9 mouse cellular contexts compared by ENCODE assay signal in the genomic region with DNA sequence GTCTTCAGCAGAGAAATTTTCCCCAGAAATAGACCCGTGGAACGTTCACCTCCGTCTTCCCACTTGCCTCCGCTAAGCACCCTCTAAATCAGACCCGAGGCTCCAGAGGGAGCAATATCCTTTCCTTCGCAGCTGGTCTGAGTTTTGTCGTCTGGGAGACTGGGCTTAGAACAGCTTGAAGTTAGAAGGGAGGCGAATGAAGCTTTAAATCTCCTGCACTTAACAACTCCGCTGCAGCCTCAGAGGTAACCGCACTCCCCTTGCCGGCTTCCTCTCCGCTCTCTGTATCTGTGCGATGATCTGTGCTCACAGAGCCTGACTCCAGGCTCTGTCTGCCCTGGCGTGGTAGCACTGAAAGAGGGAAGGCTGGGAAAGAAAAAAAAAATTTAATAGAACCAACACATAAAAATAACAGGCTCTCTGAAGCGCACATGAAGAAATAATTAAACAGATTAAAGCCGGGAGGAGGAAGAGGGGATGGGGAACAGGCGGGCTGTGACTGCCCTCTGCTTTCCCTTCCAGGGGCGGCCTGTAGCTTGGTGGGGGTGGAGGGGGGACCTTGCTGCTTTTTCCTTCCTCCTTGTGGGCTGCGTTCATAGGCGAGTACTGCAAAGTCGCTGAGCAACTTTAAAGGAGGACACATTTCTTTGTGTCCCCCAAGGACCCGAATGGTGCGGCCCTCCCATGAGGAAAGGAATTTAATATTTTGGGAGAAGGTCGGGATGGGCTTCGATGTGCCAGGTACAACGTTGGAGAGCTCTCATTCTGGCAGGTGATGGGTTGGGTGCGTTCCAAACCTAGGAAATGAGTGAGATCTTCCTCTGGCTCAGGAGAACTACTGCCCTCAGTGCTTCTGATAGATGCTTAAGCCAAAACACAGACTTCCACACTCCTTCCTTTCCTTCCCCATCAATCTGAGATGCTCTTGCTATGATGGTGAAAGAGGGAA.
DNase-seq lines count a peak whose midpoint lies in the region; ATAC-seq lines count a peak whose summit lies in the region.
"Had no signal": no experiment of that assay in that cellular context is flagged by ENCODE, and none has a peak within 500 bp of the region (broad histone marks: within the 10 kb centered on the region; RNA-seq: fewer than 3 reads in every experiment).

No protein-coding gene starts in this region.

- no peak overlapping the region for H3K9ac ChIP-seq in liver, embryonic 11.5 days (ENCODE audit: low read depth, low read length)
- peak overlapping the region; percentile 41 for H3K9ac ChIP-seq in embryonic facial prominence, embryonic 11.5 days (replicated peaks; ENCODE audit: low read length)
- H3K9ac ChIP-seq in intestine, embryonic 15.5 days = no peak overlapping the region; the same call in 1 of the 2 replicates

- WGBS in liver, embryonic 11.5 days = 7% methylated on average over 27 of the region's 27 CpGs
- 7% methylated on average over 27 of the region's 27 CpGs for WGBS in embryonic facial prominence, embryonic 11.5 days
- 14% methylated on average over 27 of the region's 27 CpGs for WGBS in intestine, embryonic 15.5 days

- H3K4me2 ChIP-seq in liver, embryonic 11.5 days = peak overlapping the region; percentile 14
- peak overlapping the region; percentile 5 for H3K4me2 ChIP-seq in embryonic facial prominence, embryonic 11.5 days (ENCODE audit: low read depth, low read length)
- H3K4me2 ChIP-seq in intestine, embryonic 15.5 days (replicated peaks) = peak overlapping the region; percentile 51

- intact Hi-C loops in left cerebral cortex, postnatal 4 days (cut with DNase I) = no loop called here

- H3K4me1 ChIP-seq in liver, embryonic 11.5 days (replicated peaks; ENCODE audit: control insufficient read depth, insufficient read depth, low read length) = no peaks in the 10 kb centered on the region
- no peaks in the 10 kb centered on the region for H3K4me1 ChIP-seq in embryonic facial prominence, embryonic 11.5 days (ENCODE audit: control insufficient read depth, insufficient read depth, low read length)
- no peaks in the 10 kb centered on the region; the same call in 1 of the 2 replicates for H3K4me1 ChIP-seq in intestine, embryonic 15.5 days (replicated peaks)

- ATAC-seq in liver, embryonic 11.5 days (replicated peaks; ENCODE audit: low FRiP score) = no peak
- ATAC-seq in embryonic facial prominence, embryonic 11.5 days (replicated peaks; ENCODE audit: insufficient number of reproducible peaks, low FRiP score, low TSS enrichment, low read depth) = peak; percentile 59; the same call in 1 of the 2 replicates
- ATAC-seq in intestine, embryonic 15.5 days = peak; percentile 53; the same call in 1 of the 2 replicates

- no peaks in the 10 kb centered on the region for H3K9me3 ChIP-seq in liver, embryonic 11.5 days (ENCODE audit: control insufficient read depth, low read length)
- no peaks in the 10 kb centered on the region for H3K9me3 ChIP-seq in embryonic facial prominence, embryonic 11.5 days (replicated peaks; ENCODE audit: control insufficient read depth, low read length)
- H3K9me3 ChIP-seq in intestine, embryonic 15.5 days = no peaks in the 10 kb centered on the region

- H3K36me3 ChIP-seq in liver, embryonic 11.5 days (ENCODE audit: control insufficient read depth, insufficient read depth, low read length) = no peaks in the 10 kb centered on the region
- H3K36me3 ChIP-seq in embryonic facial prominence, embryonic 11.5 days (replicated peaks; ENCODE audit: control insufficient read depth, insufficient read depth, low read depth, low read length) = no peaks in the 10 kb centered on the region
- H3K36me3 ChIP-seq in intestine, embryonic 15.5 days = no peaks in the 10 kb centered on the region

- peaks cover 22% of the 10 kb centered on the region for H3K27me3 ChIP-seq in liver, embryonic 11.5 days (replicated peaks; ENCODE audit: control insufficient read depth, insufficient read depth, low read length)
- no peaks in the 10 kb centered on the region for H3K27me3 ChIP-seq in embryonic facial prominence, embryonic 11.5 days (ENCODE audit: control insufficient read depth, insufficient read depth, low read length)
- H3K27me3 ChIP-seq in intestine, embryonic 15.5 days (replicated peaks) = no peaks in the 10 kb centered on the region; the same call in 1 of the 2 replicates

- H3K4me3 ChIP-seq in liver, embryonic 11.5 days (ENCODE audit: low read depth, low read length) = peak overlapping the region; percentile 24; the same call in 1 of the 2 replicates
- no peak overlapping the region for H3K4me3 ChIP-seq in embryonic facial prominence, embryonic 11.5 days (ENCODE audit: low read depth, low read length)
- H3K4me3 ChIP-seq in intestine, embryonic 15.5 days (replicated peaks) = peak overlapping the region; percentile 1; the same call in 1 of the 2 replicates

- no peak for DNase-seq in liver, embryonic 11.5 days (ENCODE audit: low spot score)
- no peak for DNase-seq in liver
- peak; percentile 67 for DNase-seq in embryonic facial prominence, embryonic 11.5 days (ENCODE audit: low spot score)
- DNase-seq in neural tube, embryonic 10.5 days (ENCODE audit: extremely low spot score, low spot score) = peak; percentile 47
- no peak for DNase-seq in urinary bladder, adult 18-20 months (ENCODE audit: low spot score in 2 of 2)
- no peak for DNase-seq in adrenal gland, postnatal 14 days
- DNase-seq in left cerebral cortex, postnatal 4 days = no peak

- H3K27ac ChIP-seq in liver, embryonic 11.5 days (ENCODE audit: low read depth, low read length) = no peak overlapping the region
- peak overlapping the region; percentile 74 for H3K27ac ChIP-seq in embryonic facial prominence, embryonic 11.5 days (replicated peaks; ENCODE audit: low read depth, low read length)
- no peak overlapping the region for H3K27ac ChIP-seq in intestine, embryonic 15.5 days
- H3K27ac ChIP-seq: macrophage had no signal

Comparison
In these comparisons a context has a peak if more than half of its experiments do, and no peak if none do; other contexts are left out.
1. DNase-seq: peak in embryonic facial prominence, embryonic 11.5 days (single experiment) and neural tube, embryonic 10.5 days (single experiment); none in liver, embryonic 11.5 days (single experiment), liver (single experiment), urinary bladder, adult 18-20 months (0 of 2), adrenal gland, postnatal 14 days (single experiment) and left cerebral cortex, postnatal 4 days (single experiment).
2. Peak in every context shown above with its lines, with median percentiles within 50 percentile points of each other: H3K4me2 ChIP-seq.